Mouse (Mus musculus) gonadal fat pad, adult 2 months (tissue): ENCODE measurements around the gene Pid1. TPM values are rescaled to one million over a fixed set of nuclear protein-coding genes. Genes with fewer than 3 reads are reported as not detected.
"Not testable (repeated sequence)": the region's sequence is repeated elsewhere in the genome, so short reads cannot be mapped to it uniquely, and the experiment has no call there.

Source experiments
- DNase-seq: peaks from one replicate; pipeline ENCODE4 v3.0.0-alpha.2; 2012; ENCODE audit warnings: low read depth
- polyA plus RNA-seq: library from polyadenylated mRNA; depleted of rRNA; stranded (reverse); fragments of >200 nt; gene quantifications from 2 replicates; pipeline ENCODE4 v1.2.3, GENCODE M21; 2012

Gene Pid1
- polyA plus RNA-seq, 1 experiment = 19.3 TPM

GRCm38 (mm10) chr1:84271712-84272200, 92.2 kb downstream of the Pid1 start:
- DNase-seq = no peak

- no peak for DNase-seq
These were observed 106.3 kb downstream of the Pid1 start for GRCm38 (mm10) chr1:84257656-84258055.

DNA sequence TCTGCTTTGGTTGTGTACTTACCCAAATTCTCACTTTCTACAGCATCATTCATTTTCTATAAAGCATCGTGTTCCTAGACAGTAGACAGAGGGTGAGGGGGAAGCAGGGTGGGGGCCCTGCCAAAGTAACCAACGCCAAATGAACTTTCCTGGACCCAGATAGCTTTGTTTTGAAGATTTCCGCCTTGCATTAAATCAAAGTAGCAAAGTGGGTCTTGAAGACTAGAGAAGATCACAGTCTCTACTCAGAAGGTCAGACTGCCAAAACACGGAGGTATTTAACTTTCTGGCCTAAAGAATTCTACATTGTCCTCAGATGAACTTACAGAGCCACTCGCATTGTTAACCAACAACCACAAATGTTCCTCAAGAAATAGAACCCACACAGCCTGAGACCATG, 109.6 kb downstream of the Pid1 start:
- DNase-seq = no peak

- DNase-seq = no peak
These were observed 110.1 kb downstream of the Pid1 start for GRCm38 (mm10) chr1:84253838-84254237.

GRCm38 (mm10) chr1:84251205-84251604, 112.8 kb downstream of the Pid1 start:
- DNase-seq = no peak

DNA sequence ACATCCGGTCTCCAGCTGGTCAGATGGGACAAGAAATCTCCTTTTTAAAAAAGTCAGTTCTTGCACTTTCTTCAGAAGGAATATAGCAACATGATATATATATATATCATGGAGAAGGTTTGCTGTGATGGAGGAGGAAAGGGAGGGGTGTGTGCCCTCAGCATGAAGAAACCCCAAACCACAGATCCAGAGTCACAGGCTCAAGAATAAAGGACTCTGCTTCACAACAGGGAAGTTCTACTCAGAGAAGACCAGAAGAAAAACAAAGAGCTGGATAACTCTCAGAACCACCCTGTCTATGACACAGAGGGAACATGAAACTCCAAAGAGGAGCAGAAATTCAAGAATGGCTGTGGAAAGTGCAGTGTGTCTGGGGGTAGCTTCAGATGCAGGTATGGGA, 113.2 kb downstream of the Pid1 start:
- DNase-seq = no peak

DNA sequence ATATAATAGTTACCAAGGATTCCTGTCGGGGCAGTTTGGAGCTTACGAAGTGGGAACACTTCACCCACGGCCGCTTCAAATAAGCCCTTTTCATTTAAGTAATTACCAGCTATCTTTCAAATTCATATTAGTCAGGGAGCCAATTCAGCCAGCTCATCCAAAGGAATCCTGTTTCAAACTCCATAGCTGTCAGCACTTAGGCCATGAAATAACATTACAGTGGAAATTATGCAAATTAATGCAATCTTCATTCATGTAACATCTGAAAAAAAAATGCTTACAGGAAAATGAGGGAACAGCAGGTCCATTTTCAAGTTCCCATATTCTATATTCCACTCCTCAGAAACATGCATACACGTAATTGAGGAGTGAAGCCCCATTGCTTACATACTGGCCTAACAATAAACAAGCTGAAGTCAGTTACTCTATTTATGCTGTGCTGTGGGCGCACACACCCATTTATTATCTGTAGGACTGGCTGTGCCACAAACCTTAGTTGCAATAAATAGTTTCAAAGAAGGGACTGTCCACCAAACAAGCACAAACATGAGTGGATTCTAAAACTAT, 114.1 kb downstream of the Pid1 start:
- no peak for DNase-seq

GRCm38 (mm10) chr1:84247111-84247510, 116.9 kb downstream of the Pid1 start:
- DNase-seq = no peak

DNA sequence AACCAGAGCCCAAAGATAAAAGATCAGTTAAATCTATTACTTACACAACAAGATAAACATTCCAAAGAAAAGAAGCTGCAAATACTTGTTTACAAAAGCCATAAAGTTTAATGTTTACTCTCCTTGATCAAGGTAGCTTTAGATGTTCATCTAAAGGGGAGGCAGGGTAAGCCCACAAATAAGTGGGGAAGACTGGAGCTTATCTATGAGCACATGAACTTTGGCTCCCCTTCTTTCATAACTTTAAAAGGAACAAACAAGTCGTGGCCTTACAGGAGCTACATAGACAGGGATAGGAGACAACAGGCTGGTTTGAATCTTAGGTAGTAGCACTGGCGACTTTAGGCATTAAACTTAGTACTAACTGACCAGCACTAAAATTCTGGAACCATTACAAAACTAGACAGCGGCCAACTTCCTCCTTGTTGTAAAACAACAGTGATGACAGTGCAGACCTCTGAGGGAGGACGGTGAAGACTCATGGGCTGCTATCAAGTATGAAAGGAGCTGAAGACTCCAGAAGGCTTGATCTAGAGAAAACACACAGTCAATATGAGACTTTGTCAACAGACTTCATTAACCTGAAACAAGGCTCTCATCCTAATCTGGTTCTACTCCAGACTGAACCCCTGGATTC, 122.7 kb downstream of the Pid1 start:
- DNase-seq = no peak

- DNase-seq = no peak
These were observed 123.8 kb downstream of the Pid1 start for GRCm38 (mm10) chr1:84240203-84240602.

DNA sequence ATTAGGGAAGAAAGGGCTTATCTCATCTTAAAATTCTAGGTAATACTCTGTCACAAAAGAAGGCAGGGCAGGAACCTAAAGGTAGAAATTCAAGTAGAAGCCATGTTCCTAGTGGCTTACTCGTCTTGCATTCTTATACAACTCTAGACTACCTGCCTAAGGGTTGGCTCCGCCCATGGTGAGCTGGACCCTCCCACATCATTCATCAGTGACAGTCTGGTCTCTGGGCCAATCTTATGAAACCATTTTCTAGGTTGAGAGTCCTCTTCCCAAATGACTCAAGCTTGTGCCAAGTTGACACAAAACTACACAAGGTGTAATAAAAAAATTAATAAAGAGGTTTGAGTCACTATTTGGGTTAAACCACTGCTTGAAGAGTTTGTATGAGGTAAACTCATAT, 133.5 kb downstream of the Pid1 start:
- DNase-seq = no peak

GRCm38 (mm10) chr1:84225626-84226025, 138.4 kb downstream of the Pid1 start:
- DNase-seq = no peak

DNA sequence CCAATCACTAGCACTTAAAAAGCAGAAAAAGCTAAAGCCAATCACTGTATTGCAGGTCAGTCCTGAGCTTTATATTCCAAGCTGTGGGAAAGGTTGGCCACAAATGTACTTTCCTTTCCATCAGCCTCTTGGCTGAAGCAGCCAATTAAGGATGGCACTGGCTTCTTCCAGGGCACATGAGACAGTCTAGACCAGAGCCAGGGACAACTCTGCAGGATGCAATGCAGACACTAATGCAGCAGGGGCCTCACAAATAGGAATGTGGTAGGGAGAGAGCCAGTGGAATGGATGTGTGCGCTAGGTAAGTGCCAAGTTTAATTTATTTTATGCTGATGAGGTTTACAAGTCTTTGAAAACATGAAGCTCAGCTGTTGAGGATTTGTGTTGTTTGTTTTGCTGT, 141.9 kb downstream of the Pid1 start:
- DNase-seq = no peak

DNA sequence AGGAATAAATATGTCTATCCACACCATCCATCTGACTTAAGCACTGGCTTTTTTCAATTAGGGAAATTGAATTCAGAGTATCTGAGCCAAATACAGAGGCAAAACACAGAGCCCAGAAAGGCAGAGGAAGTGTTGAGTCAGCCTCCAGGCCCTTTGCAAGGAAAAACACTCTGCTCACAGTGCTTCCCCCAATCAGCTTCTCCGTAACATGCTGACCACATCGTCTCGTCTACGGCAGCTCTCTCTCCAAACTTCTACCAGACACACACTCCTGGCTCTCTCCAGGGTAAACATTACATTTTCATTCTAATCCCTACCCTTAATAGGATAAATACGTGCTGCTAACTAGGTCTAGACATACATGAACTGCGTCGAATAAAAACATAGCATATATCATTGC, 145.4 kb downstream of the Pid1 start:
- no peak for DNase-seq

- no peak for DNase-seq
These were observed 146.2 kb downstream of the Pid1 start for GRCm38 (mm10) chr1:84217777-84218176.

DNA sequence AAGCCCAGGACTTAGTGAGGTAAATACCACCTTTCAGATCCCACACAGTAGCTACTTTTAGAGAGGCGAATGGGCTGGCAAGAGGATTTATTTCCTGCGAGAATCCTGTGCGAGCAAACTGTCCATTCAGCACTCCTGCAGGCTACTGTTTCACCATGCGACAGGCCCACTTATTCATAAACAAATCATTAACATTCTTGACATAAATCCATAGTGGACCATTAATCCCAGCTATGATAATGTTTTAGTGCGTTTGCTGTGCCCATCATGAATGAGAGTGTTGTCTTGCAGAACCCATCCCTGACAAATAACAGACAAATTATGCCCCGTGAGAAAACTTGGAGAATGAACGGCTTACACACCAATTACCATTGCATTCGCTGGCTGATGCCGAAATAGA, 152.5 kb downstream of the Pid1 start:
- no peak for DNase-seq

DNA sequence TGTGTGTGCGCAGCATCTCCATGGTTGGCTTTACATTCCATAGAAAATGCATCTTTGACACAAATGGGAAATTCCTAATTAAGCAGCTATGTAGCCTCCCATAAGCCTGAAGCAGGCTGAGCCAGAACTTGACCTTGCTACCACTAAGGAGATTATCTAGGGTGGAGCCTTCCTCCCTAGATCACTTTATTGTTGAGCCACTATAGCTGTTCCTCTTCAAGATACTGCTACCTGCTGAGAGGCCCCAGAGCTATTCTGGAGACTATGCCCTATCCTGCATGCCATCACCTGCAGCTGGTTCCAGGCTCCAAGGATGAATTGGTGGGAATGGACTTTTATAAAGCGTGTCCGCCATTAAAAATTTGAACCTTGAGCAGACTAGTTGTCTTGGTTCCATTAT, 158.2 kb downstream of the Pid1 start:
- not testable (repeated sequence) for DNase-seq

DNA sequence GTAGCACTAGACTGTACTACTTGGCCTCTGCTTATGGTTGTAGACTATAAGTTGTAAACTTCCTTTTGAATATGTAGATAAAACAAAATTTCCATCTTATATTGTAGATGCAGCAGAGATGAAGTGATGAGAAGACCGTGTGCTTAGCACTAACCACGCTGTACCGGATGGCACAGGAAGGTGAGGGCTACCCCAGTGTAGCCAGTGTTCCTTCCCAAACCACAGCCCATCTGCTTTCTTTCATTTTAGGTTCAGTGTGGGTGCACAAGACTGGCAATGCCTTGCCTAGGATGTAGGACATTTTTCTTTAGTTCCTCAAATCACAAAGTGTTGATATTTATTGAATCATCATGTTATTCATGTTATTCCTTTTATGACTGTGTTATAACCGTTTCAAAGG, 160.5 kb downstream of the Pid1 start:
- DNase-seq = no peak

GRCm38 (mm10) chr1:84199890-84200289, 164.1 kb downstream of the Pid1 start:
- DNase-seq = no peak

DNA sequence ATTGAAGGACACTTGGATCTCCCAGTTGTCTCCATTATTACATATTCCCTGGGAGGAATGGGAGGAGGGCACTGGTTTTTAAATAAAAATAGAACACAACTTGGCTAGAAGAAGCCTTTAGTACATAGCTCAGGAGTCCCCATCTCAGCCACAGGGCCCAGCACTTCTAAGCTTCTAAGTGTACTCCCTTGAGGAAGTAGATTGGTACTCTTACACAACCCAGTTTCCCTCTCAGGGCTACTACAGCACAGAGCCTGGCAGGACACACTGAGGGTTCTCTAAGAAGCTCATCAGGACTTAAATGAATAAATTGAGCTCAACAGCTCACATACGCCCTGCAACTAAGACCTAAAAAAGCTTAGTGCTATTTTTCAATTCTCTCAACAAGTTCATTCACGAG, 165.1 kb downstream of the Pid1 start:
- no peak for DNase-seq

DNA sequence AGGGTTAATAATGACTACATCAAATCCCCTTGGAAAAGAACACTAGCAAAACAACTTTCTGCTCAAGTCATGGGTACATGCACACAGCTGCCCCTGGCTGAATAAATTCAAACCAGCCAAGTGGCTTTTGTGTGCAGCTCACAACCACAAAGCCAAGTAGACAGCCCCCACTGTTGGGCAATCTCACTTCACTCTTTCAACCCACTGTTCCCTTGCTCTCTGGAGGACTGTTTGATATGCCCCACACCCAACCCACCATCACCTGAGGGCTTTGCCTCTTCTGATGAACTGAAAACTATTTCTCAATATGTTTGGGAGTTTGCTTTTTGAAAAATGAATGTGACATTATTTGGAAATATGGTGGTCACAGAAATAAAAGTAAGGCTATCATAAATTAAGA, 171.8 kb downstream of the Pid1 start:
- DNase-seq = no peak

DNA sequence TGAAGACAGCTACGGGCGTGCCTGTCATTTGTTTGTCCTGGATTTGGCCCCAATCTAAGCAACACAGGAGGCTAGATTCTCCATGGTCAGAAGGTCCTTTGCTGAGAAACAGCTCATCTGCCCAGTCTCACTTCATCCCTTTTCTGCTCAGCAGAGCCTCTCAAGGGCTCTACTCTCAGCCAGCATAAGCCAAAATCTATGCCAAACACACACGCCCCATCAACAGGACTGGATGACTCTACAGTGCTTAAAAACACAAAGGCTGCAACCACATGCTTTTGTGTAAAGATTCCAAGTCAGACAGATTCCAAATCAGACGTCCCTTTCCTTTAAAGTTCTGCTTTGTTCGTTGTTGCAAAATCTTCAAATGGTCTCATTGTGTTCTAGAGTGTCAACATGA, 174.5 kb downstream of the Pid1 start:
- no peak for DNase-seq

- no peak for DNase-seq
These were observed 177.1 kb downstream of the Pid1 start for GRCm38 (mm10) chr1:84186756-84187437.
